Mouse (Mus musculus) duodenum, adult 2 months (tissue): ENCODE data around the gene Tvp23a. TPM values are rescaled to one million over a fixed set of nuclear protein-coding genes. Genes with fewer than 3 reads are reported as not detected.

ENCODE experiments used
- polyA plus RNA-seq: library from polyadenylated mRNA; depleted of rRNA; stranded (reverse); fragments of >200 nt; gene quantifications from 2 replicates; pipeline ENCODE4 v1.2.3, GENCODE M21; 2012; ENCODE audit warnings: low replicate concordance; rRNA removed

Gene Tvp23a
- polyA plus RNA-seq, result 1.8 and 2.1 TPM in 2 replicates

DNA sequence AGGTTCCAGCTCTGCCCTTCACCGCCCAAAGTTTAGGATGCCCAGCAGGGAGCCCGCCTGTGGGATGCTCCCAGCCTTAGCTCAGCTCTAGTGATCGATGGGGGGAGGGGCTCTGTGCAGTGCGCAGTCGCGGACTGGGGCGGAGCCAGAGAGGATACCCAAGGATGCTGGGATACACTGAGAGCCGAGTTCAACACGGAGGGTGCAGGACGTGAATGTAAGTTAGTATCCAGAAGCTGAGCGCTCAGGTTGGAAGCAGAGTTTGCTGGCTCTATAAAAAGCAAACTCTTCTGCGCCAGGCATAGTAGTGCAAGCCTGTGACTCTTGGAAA is at the start of gene Tvp23a:
Tvp23a (minus strand) TSS at position 99 of the 331 bp plus-strand sequence.

DNA sequence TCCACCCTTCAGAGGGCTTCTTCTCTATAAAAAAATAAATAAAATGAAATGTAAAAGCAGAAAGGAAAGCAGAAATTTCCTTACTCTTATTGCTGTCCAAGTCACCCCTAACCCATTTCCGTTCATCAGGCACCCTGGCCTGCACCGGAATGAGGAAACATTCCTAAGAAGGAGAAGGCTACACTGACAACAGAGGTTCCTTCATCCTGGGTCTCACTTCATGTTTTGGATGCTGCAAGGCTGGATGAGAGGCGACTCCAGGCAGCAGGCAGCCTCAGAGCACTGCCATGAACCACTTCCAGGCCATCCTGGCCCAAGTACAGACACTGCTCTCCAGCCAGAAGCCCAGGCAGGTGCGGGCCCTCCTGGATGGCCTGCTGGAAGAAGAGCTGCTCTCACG is 32.7 kb upstream of the Tvp23a start, which contains the start of gene Ciita:
Ciita (plus strand) TSS at position 203 of the 400 bp plus-strand sequence.

DNA sequence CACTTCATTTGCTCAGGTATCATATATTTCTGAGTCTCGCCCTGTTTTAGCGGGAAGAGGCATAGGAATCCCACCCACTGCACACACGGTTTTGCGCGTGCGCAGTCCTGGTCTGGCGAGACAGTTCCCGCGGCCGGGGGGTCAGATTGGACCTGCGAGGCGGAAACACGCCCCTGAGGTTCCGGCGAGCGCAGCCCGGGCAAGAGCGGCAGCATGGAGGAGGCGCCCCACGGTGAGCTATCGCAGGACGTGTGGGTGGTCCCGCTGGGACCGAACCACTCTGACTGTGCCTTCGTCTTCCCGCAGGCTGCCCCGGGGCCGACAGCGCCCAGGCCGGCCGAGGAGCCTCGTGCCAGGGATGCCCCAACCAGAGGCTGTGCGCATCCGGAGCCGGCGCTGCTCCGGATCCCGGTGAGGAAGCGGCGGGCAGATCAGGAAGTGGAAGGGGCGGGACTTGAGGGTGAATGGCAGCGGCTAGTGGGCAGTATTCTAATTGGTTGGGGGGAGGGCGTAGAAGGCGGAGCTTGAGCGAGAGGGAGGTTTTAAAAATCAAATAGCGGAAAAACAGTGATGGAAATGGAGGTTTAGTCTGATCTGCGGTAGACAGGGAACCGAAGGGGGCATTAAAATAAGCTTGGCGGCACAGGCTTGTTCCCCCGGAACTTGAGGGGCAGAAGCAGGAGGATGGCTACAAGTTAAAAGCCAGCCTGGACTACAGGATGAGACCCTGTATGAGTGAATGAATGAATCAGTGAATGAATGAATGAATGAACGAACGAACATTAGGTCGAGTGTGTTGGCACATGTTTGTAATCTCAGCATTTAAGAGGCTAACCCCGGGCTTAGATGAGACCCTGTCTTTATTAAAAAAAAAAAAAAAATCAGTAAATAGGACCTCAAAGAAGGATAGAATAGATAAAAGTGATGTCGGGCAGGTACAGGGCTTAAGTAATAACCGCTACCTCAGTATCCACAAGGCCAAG is 35.1 kb downstream of the Tvp23a start, which contains the start of gene Nubp1:
Nubp1 (plus strand) TSS at position 185 of the 983 bp plus-strand sequence.

DNA sequence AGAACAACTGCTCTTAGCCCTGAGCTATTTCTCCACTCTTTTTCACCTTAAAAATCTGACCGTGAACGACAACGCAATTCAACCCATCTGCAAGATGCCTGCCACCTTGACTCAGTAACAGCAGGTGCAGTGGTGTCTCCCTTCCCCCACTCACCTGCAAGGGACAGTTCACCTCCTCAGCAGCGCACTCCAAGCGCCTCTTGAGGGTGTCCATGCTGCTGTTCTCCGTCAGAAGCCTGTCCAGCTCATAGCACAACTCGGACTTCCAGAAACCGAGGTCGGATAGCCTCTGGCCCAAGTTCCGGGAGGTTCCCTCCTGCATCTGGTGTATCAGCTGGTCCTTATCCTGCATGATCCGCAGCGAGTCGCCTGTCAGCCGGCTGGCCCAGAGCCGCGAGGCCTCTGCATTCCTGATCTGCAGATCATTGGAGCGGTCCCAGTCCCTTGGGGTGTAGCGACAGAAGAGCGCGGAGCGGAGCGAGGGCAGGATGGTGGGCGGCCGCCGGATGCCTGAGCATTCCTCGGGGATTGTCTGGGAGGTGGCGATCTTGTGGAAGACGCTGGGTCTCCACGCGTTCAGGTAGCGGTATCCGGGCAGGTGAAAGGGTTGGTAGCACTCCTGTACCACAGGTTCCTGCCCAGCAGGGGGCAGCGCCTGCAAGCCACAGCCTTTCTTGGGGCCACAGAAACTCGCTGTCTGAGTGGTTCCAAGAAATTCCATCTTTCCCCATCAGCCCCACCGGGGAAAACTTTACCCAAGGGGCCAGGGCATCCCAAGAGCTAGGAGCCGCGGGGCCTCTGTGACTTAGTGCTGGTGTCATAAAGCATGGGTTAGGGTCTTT is 52.2 kb downstream of the Tvp23a start, which contains the start of gene Tekt5:
Tekt5 (minus strand) TSS at position 792 of the 842 bp plus-strand sequence.

Other genes starting within 250 kb of the Tvp23a start
- 3.6 and 7.9 TPM in 2 replicates for gene Emp2, start 133.4 kb downstream of the Tvp23a start, polyA plus RNA-seq
- not detected in 2 replicates for gene Tekt5, start 51.9 kb downstream of the Tvp23a start, polyA plus RNA-seq
- gene Nubp1, start 35.4 kb downstream of the Tvp23a start, polyA plus RNA-seq, result 16.1 and 16.7 TPM in 2 replicates
- gene Ciita, start 32.7 kb upstream of the Tvp23a start, polyA plus RNA-seq, result 3.8 and 8.1 TPM in 2 replicates
- gene Dexi, start 95.7 kb upstream of the Tvp23a start, polyA plus RNA-seq, result 40.6 and 63.1 TPM in 2 replicates
- 8.0 and 8.2 TPM in 2 replicates for gene Clec16a, start 98.0 kb upstream of the Tvp23a start, polyA plus RNA-seq